Mouse (Mus musculus) A20 (cell line): ENCODE measurements around the gene F5.
"Not testable (repeated sequence)": the region's sequence is repeated elsewhere in the genome, so short reads cannot be mapped to it uniquely, and the experiment has no call there.

Experiments used
- DNase-seq: peaks from one replicate; pipeline ENCODE4 v3.0.0-alpha.2; 2011; ENCODE audit warnings: low read depth, low spot score

F5 gene

DNA sequence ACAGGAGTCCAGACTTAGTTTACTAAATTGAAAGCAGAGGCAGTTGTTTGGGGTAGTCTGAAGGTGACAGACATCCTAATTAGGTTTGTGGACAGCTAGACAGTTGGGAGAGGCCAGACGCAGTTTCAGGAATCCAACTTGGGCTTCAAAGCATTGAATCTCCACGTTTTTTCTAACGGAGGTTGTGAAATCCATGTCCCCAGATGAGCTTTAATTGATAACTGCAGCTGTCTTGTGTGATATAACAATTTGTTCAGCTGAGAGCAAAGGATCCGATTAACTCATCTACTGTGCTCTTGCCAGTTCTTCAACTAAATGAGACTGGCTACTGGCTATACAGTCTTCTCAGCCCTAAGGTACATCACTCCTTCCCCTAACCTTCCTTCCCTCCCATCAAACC lies 6.9 kb downstream of the F5 start:
- DNase-seq = no peak

DNA sequence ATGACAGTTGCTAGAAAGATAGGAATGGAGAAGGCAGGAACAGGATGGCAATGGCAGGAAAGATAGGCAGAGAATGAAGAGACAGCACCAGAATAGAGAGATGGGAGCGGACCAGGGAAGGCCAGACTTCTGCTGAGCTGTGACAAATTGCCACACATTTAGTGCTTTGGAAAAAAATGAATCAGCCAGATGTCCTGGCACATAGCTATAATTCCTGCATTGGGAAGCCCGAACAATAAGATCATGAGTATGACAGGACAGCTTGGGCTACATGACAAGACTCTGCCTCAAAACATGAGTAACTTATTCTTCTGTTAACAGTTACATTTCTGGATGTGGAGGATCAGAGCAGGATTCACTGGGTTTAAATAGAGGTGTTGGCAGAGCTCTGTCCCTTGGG lies 8.1 kb downstream of the F5 start:
- no peak for DNase-seq

DNA sequence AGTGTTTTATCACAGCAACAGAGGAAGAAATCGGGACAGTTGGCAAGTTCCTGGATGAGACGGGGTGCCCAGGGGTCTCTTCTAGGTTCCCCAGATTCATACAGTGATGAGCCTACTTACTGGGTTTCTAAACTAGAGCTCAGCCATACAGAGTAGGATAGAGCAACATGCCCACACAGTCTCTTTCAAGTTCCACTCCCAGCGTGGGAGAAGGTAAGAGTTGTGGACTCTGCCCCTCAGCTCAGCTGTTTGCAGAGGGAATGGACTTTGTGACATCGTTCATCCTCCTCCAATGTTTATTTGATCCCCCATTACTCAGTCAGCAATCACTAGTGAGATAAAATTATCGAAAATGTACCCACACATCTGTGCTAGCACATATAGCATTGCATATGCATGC lies 11.1 kb downstream of the F5 start:
- DNase-seq = no peak

DNA sequence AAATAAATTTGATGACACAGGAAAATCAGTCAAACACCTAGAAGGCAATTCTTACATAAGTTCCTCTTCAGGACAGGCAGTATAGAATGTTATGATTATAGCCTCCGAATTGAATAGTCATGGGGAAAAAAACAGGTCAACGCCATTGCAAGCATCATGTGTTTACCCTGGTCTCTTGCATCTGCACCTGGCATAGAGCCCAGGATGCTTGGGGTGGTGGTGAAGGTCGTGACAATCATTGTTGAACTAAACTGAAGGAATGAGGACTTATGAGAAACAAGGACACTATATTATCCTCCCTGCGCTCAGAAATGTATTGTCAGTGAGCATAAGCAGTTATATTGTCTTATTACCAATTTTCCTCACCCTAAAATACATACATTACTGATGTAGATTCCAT lies 17.2 kb downstream of the F5 start:
- no peak for DNase-seq

DNA sequence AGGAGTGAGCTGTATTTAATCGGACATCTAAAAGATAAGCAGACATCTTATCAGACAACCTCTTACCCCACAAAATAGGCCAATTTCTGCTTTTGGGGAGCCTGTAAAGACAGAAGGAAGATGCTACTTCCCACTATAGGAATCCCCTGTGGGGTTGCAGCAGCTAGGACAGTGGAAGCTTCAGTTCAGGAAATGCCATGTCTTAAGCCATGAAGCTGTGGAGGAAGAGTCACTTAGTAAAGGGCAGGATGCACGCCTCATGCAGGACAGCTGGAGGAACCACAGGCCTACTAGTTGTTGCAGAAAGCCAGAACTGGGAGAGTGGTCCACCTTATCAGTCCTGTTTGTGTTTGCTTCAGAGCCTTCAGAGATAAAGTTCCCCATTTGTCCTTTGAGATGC lies 18.8 kb downstream of the F5 start:
- no peak for DNase-seq

DNA sequence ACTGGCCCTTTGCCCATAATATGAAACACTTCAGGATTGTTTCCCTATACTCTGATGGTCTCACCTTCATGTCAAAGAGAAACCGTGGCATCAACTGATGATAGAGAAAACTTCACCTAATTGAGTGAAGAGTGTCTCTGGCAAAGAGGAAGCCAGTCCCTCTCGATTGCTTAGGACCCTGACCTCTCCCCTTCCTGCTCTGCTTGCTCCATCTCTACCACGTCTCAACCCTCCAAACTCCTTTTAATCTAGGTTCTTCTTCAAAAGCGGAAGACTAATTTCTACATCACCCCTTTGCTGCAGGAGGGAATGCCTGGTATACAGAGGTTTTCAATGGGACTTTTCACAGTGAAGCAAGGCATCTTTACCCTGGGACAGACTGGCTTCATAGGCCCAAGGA lies 21.5 kb downstream of the F5 start:
- no peak for DNase-seq

DNA sequence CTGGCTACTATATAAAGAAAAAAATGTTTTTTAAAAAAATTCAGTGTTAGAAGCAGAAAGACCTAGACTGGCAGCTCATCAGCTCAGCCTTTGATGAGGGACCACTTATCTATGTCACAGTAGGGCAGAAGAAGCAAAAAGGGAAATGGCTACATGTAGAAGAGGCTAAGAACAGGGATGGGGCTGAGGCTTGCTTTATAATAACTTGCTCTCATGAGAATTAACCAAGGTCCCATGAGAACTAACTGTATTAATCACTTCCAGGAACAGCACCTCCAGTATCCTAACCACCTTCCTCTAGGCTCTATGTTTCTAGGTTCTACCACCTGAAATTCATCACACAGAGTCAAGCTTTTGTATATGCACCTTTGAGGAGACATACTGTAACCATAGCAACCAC lies 25.2 kb downstream of the F5 start:
- DNase-seq = peak; percentile 43

DNA sequence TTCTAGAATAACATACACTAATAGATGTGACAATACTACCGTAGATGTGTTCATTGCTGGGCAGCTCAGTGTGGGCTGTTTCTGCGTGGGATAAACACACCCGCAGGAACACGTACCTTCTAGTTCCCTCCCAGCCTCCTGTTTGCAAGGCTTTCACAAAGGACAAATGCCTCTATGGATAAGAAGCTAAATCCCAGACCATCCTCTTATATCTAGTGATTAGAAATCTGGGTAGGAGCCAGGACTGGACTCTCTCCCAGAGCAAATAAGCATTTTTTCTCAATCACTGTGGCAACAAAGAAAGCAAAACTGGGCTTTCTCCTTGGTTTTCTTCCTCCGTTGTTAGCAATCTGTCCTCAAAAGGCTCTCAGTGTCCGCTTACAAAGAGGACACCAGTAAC lies 26.8 kb downstream of the F5 start:
- DNase-seq = no peak

DNA sequence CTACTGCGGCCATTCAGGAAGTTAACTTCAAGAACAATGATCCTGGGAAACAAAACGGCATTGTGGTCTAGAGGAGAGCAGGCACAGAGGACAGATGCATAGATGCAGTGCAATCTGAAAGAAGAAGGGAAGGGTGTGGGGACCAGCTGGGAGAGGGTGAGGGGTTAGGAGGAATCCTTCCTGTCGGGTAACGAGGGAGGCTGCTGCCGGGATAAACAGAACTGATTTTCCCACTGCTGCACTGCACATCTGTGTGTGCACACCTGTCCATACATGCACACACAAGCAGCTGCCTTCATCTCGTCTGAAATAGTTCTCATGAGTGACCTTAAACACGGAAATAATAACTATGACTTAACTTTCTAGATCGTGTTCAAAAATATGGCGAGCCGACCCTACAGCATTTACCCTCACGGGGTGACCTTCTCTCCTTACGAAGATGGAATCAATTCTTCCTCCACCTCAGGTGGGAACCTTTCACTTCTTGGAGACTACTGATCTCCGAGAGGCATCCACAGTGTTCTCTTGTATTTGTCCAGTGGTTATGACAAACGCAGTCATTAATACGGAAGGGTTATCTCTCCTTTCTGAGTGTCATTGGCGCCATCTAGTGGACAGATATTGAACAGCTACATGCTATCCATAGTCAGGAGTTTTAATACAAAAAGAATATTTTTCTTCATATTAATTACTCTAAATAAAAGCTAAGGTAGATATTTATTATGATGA lies 32.7 kb downstream of the F5 start:
- peak; percentile 73 for DNase-seq

DNA sequence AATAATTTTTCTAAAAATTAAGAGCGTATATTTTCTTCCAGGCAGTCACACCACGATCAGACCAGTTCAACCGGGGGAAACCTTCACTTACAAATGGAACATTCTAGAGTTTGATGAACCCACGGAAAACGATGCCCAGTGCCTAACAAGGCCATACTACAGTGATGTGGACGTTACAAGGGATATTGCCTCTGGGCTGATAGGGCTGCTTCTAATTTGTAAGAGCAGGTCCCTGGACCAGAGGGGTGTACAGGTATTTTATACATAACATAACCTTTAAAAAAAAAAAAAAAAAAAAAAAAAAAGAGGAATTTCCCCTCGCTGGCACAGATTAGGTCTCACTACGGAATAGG lies 33.2 kb downstream of the F5 start:
- DNase-seq = no peak

DNA sequence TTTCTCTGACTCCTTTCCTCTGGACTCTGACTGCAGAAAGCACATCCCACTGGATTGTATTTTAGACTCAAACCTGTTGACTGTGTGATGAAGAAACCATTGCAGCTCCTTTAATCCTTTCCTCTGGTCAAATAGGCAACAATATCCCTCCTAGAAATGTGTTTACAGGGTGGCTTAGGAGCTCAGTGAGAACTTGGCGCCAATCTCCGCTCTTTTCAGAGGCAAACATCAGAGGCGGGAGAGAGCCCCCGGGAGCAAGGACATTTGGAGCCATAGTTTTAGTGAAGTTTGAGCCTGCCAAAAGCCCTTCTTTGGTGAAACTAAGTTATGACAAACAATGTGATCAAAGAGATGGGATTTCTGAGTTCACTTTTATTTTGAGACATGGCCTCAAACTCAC lies 33.7 kb downstream of the F5 start:
- no peak for DNase-seq

DNA sequence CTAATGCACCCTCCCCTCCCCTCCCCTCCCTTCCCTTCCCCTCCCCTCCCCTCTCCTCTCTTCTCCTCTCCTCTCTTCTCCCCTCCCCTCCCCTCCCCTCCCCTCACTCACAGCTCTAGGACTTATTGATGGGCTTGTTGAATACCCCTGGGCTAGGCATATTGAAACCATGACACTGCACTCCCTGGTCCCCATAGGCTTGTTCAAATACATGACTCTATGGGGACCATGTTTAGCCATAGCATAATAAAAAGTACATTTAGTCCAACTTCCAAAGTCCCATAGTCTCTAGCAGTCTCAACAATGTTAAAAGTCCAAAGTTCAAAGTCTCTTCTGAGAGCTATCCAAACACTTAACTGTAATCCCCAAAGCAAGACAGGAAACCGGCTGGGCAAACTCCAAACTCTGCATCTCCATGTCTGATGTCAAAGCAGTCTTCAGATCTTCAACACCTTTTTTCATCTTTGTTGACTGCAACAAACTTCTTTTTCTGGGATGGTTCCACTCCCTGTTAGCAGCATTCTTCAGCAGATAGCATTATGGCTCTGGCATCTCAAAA lies 35.4 kb downstream of the F5 start:
- no peak for DNase-seq

DNA sequence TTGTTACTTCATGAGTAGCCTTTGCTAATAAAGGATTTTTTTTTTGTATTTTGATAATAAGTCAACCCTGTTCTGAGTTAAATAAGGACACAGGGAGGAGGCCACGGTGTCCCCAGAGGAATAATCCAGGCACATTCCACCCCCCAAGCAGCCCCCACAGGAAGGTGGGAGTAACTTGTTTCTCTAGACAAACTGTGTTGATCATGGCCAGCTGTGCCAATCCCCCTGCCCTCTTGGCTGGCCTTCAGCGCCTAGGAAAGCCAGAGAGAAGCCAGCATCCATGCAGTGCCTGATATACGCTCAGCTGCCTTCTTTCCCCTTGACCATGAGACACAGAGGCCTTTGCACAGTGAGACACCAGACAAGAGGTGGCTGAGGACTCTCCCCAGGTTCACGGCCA lies 47.9 kb downstream of the F5 start:
- DNase-seq = no peak

DNA sequence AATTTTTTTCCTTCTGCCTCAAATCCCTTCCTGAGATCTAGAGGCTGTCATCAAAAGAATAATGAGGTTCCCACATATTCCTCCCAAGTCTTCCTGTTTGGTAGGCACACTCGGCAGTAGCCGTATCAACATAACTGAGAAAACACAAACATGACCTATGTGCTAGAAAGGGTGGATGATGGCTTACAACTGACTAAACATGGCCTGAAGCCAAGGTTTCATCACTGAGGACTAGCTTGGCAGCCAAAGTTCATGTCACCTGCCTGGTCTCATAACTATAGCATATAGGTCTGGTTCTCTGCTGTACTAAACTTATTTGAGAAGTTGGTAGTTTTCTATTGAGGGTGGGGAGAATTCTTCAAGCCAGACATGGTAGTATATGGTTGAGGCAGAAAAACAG lies 56.8 kb downstream of the F5 start:
- DNase-seq = no peak

DNA sequence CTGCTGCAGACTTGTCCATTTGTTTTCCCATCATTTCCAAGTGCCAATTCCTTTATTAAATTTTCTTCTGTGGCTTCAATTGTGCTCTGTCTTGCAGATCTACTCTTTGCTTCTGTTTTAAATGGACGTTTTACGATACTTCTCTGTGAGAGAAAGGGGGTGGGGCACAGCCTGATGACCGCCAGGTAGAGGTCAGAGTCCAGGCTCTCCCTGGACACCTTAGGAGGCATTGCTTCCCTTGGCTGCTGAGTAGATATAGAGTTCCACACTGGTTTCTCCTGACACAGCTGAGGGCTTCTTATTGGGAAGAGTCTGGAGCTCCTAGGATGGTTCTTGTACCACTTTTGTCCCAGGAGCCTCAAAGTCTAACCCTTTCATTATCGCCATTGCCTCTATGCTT lies 59.3 kb downstream of the F5 start:
- DNase-seq = no peak

DNA sequence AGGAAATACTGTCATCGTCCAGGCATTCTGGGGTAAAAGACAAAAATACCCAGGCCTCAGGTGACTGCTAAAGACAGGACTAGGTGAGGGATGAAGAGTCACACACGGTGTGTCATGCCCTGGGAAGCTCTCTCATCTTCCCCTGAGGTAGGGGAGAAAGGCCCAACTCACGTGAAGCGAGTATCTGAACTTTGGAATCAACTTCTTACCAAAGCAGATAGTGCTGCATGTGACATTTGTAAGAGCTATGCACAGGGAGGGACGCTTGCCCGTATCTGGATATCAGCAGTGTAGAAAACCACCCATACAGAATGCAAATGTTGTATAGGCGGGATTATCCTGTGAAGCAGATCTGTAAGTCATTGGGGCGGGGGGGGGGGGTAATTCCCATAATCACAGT lies 61.0 kb downstream of the F5 start:
- DNase-seq = no peak

DNA sequence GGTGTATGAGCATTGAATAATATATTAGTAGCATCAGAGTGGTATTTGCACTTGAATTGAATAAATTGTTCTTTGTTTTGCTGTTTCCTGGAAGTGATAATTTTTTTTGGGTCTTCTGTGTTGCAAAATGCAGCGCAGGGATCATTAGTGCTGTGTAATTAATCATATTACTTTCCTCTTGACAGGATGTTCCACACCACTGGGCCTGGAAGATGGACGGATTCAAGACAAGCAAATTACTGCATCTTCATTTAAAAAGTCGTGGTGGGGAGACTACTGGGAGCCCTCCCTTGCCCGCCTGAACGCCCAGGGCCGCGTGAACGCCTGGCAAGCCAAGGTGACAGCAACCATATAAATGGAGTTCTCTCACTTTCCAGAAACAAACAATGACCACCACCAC lies 62.6 kb downstream of the F5 start:
- DNase-seq = no peak

DNA sequence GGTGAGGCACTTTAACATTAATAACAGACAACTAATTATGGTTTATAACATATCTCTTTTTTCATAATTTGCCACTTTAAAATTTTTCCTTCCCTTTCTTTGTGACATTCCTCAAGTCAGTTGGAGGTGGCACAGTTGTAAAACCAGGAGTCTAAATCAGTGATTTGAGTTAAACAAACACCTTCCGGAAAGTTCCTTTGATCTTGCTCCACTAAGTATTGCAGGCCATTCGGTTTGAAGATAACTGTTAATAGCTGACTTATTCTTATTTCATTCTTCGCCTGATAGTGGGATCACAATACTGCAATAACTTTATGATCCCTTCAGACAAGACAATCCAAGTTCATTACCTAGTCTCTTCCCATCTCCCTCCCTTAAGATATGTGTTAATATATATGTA lies 63.5 kb downstream of the F5 start:
- DNase-seq = no peak

DNA sequence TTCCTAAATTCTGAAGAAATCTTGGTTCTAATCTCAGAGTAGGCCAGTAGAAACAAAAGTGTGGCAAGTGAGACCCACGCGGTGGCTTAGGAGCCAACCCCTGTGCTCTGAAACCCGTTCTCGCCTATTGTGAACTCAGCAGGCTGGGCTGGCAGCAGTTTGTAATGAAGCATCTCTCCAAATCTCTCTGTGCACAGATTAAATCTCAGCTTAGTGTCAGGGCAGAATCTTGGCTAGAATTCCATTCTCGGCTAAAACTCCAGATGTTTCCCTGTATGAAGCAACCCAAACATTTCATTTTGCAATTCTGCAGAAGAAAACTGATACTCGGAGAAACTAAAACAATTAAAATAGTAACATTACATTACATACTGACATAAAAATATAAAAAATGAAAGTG lies 63.9 kb downstream of the F5 start:
- DNase-seq = no peak

DNA sequence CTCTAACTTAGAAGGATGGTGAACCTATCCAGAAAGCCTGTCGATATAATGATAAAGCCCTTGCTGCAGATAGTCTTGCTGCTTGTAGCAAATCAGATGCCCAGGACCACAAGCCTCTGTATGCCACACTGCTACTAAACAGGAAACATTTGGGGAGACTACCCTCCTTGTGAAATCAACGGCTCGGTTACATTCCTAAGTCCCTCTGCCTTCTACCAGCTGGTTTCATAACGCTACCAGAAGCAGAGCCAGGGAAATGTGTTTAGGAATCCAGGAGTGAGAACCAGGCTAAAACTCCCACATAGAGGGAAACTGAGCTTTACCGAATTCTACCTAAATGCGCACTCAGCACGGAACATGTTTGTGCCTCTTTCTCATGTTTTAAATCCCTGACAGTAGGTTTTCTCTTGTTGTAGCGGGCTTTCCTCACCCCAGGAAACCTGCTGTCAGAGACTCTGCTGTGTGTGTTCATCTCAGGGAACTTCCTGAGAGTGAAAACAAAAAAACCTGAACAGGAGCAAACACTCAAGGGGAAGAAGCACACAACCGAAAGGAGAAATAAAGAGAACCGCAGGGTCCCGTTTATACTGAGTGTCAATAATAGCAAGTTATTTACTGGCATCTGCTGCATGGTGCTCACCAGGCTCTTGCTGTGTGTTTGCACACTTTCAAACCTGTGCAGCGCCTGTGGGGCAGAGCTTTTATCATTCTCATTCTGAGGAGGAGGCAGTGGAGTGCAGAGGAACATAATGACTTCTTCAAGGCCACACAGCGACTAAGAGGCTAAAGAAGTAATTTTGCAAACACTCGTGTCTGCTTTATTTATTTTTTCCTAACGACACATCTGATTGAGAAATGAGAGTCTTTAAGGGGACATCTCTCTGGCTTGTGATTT lies 66.4 kb downstream of the F5 start:
- peak; percentile 82 for DNase-seq

DNA sequence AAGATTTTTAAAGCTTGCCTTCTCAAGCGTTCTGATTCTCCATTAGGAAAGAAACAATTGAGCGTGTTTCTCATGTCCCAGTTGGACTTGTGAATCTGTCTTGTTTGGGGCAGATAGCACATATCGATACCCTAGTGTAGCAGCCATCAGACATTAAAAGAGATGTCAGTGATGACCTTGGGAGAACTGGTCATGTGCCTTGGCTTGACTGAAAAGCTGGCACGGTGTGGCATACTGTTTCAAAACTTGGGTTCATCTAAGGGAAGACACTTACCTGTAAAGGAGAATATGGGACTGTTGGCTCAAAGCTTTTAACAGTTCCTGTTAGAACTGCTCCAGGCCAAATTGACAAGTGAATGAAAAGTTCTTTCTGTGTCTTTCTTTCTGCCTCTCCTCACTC lies 68.6 kb downstream of the F5 start:
- DNase-seq = no peak

DNA sequence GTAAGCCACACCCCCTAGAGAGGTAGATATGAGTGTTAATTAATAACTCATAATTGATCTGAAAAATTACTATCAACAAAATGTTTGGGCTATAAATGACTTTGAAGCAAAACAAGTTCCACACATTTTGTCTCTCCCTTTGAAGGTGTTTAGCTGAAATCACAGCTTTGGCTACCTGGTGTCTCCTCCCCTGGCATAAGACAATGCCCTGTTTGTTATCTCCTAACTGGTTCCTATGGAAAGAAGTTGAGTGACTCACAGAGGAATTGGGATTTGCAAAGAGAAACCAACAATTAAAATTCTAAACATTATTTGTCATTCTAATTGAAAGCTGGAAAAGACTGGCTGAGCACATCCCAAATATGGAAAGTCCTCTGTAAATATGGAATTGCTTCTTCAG lies 71.5 kb downstream of the F5 start:
- DNase-seq = no peak

DNA sequence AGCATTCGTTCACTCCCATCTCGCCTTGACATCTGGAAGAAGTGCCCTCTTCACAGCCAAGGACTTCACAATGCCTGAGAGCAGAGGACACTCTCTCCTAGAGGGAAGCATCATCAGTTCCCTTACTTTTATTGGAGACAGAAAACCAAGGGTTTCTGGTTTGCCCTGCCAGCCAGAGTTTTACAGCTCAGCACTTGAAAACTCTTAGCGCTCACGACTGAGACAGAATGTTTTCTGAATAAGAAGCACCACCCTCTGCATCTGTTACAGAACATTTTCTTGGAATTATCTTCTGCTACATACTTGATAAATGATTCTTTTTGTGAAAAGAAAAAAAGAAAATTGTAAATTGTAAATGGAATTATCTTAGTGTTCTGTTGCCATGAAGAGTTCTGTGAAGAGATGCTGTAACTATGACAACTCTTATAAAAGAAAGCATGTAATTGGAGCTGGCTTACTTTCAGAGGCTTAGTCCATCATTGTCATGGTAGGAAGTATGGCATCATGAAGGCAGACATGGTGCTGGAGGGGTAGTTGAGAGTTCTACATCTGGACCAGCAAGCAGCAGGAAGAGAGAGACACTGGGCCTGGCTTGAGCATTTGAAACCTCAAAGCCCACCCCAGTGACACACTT lies 80.4 kb downstream of the F5 start:
- not testable (repeated sequence) for DNase-seq
